26 mouse cellular contexts compared by ENCODE assay signal in genomic region chr11:36222071-36222470, GRCm38 (mm10).
A peak's percentile ranks its signal among the peaks of the same experiment; 100 is the strongest.
DNase-seq lines count a peak whose midpoint lies in the region; ATAC-seq and TF ChIP-seq lines count a peak whose summit lies in the region.
"Had no signal": no experiment of that assay in that cellular context is flagged by ENCODE, and none has a peak within 500 bp of the region (broad histone marks: within the 10 kb centered on the region; RNA-seq: fewer than 3 reads in every experiment).

No protein-coding gene starts in this region.

- H3K9ac ChIP-seq in forebrain, embryonic 14.5 days (ENCODE audit: low read length), result peak overlapping the region; percentile 25; the same call in 1 of the 2 replicates
- no peak overlapping the region for H3K9ac ChIP-seq in forebrain, embryonic 15.5 days (replicated peaks)
- H3K9ac ChIP-seq in hindbrain, embryonic 12.5 days, result no peak overlapping the region
- no peak overlapping the region for H3K9ac ChIP-seq in hindbrain, postnatal 0 days (replicated peaks; ENCODE audit: low read length)
- no peak overlapping the region for H3K9ac ChIP-seq in midbrain, embryonic 11.5 days (ENCODE audit: low read length)
- H3K9ac ChIP-seq in midbrain, postnatal 0 days (replicated peaks; ENCODE audit: low read length, poor library complexity, severe bottlenecking), result no peak overlapping the region
- H3K9ac ChIP-seq: heart, embryonic 15.5 days; limb, embryonic 15.5 days; liver, embryonic 14.5 days; lung, embryonic 14.5 days; stomach, embryonic 15.5 days had no signal

- 66% methylated on average over 3 of the region's 3 CpGs for WGBS in forebrain, embryonic 14.5 days
- WGBS in forebrain, embryonic 15.5 days, result 73% methylated on average over 3 of the region's 3 CpGs
- WGBS in hindbrain, embryonic 12.5 days, result 62% methylated on average over 3 of the region's 3 CpGs
- 73% methylated on average over 3 of the region's 3 CpGs for WGBS in hindbrain, postnatal 0 days
- 80% methylated on average over 3 of the region's 3 CpGs for WGBS in midbrain, embryonic 11.5 days
- 54% methylated on average over 3 of the region's 3 CpGs for WGBS in midbrain, postnatal 0 days

- H3K4me3 ChIP-seq in forebrain, embryonic 14.5 days (ENCODE audit: low read depth, low read length), result no peak overlapping the region
- H3K4me3 ChIP-seq in forebrain, embryonic 15.5 days, result no peak overlapping the region
- H3K4me3 ChIP-seq in hindbrain, embryonic 12.5 days, result no peak overlapping the region
- no peak overlapping the region for H3K4me3 ChIP-seq in hindbrain, postnatal 0 days (ENCODE audit: low read length)
- no peak overlapping the region for H3K4me3 ChIP-seq in midbrain, embryonic 11.5 days (ENCODE audit: low read depth, low read length)
- no peak overlapping the region for H3K4me3 ChIP-seq in midbrain, postnatal 0 days (ENCODE audit: low read depth, low read length)
- H3K4me3 ChIP-seq: stomach, embryonic 15.5 days had no signal

- no peak for ATAC-seq in forebrain, embryonic 14.5 days
- ATAC-seq in forebrain, embryonic 15.5 days (replicated peaks), result no peak; the same call in 1 of the 2 replicates
- no peak for ATAC-seq in hindbrain, embryonic 12.5 days (ENCODE audit: low FRiP score)
- no peak for ATAC-seq in hindbrain, postnatal 0 days
- ATAC-seq in midbrain, embryonic 11.5 days (ENCODE audit: low FRiP score), result no peak
- no peak for ATAC-seq in midbrain, postnatal 0 days (ENCODE audit: low FRiP score)
- ATAC-seq: CD4-positive, CD25-positive, alpha-beta regulatory T cell, adult 4 months; inflammation-experienced regulatory T-cells, adult 6 months had no signal

- peaks cover 29% of the 10 kb centered on the region for H3K4me1 ChIP-seq in forebrain, embryonic 14.5 days (ENCODE audit: control insufficient read depth, insufficient read depth, low read length)
- peaks cover 28% of the 10 kb centered on the region for H3K4me1 ChIP-seq in forebrain, embryonic 15.5 days
- peaks cover 37% of the 10 kb centered on the region for H3K4me1 ChIP-seq in hindbrain, embryonic 12.5 days
- no peaks in the 10 kb centered on the region; the same call in 1 of the 2 replicates for H3K4me1 ChIP-seq in hindbrain, postnatal 0 days (ENCODE audit: insufficient read depth, low read length)
- peaks cover 11% of the 10 kb centered on the region for H3K4me1 ChIP-seq in midbrain, embryonic 11.5 days (ENCODE audit: control insufficient read depth, insufficient read depth, low read length)
- H3K4me1 ChIP-seq in midbrain, postnatal 0 days (ENCODE audit: insufficient read depth, low read length), result peaks cover 6% of the 10 kb centered on the region; the same call in 1 of the 2 replicates
- H3K4me1 ChIP-seq: stomach, embryonic 15.5 days had no signal

- no peak for TF ChIP-seq CTCF in hindbrain, postnatal 0 days (IDR thresholded peaks at IDR 0.05; ENCODE audit: low read depth)
- TF ChIP-seq CTCF in midbrain, postnatal 0 days (IDR thresholded peaks at IDR 0.05), result no peak

- DNase-seq in forebrain, embryonic 14.5 days (ENCODE audit: low spot score), result no peak
- no peak for DNase-seq in hindbrain, postnatal 0 days (ENCODE audit: low spot score)
- peak; percentile 77 for DNase-seq in midbrain, embryonic 11.5 days (ENCODE audit: low spot score, missing footprints)
- DNase-seq in midbrain, postnatal 0 days (ENCODE audit: low spot score), result no peak
- DNase-seq in urinary bladder, postnatal 36 days (ENCODE audit: low spot score in 2 of 2), result no peak
- DNase-seq: adrenal gland, postnatal 14 days; cerebellum, adult 2 months; cerebellum, postnatal 36 days; embryo, embryonic 11 days; gastrocnemius, postnatal 14 days; heart, adult 18-20 months; heart, postnatal 36 days; kidney, adult 18-20 months; lung, embryonic 14.5 days; right cerebral cortex, postnatal 25 days; spleen, adult 18-20 months; thymus, adult 18-20 months; thymus, postnatal 4 days had no signal

- no peaks in the 10 kb centered on the region for H3K27me3 ChIP-seq in forebrain, embryonic 14.5 days (replicated peaks; ENCODE audit: control insufficient read depth, insufficient read depth, low read length)
- H3K27me3 ChIP-seq in forebrain, embryonic 15.5 days, result no peaks in the 10 kb centered on the region
- no peaks in the 10 kb centered on the region for H3K27me3 ChIP-seq in hindbrain, embryonic 12.5 days
- H3K27me3 ChIP-seq in hindbrain, postnatal 0 days (ENCODE audit: insufficient read depth, low read length), result no peaks in the 10 kb centered on the region
- H3K27me3 ChIP-seq in midbrain, embryonic 11.5 days (ENCODE audit: control insufficient read depth, insufficient read depth, low read length), result no peaks in the 10 kb centered on the region
- no peaks in the 10 kb centered on the region for H3K27me3 ChIP-seq in midbrain, postnatal 0 days (ENCODE audit: insufficient read depth, low read length)
- H3K27me3 ChIP-seq: heart, embryonic 15.5 days; limb, embryonic 15.5 days; stomach, embryonic 15.5 days had no signal

- H3K9me3 ChIP-seq in forebrain, embryonic 14.5 days (replicated peaks; ENCODE audit: control insufficient read depth, low read length), result no peaks in the 10 kb centered on the region
- H3K9me3 ChIP-seq in forebrain, embryonic 15.5 days, result no peaks in the 10 kb centered on the region
- no peaks in the 10 kb centered on the region for H3K9me3 ChIP-seq in hindbrain, embryonic 12.5 days (replicated peaks)
- H3K9me3 ChIP-seq in hindbrain, postnatal 0 days (ENCODE audit: low read length), result no peaks in the 10 kb centered on the region
- H3K9me3 ChIP-seq in midbrain, embryonic 11.5 days (ENCODE audit: control insufficient read depth, low read length), result no peaks in the 10 kb centered on the region
- no peaks in the 10 kb centered on the region for H3K9me3 ChIP-seq in midbrain, postnatal 0 days (ENCODE audit: low read length)
- H3K9me3 ChIP-seq: heart, embryonic 15.5 days; limb, embryonic 15.5 days; stomach, embryonic 15.5 days had no signal

- no peak overlapping the region for H3K4me2 ChIP-seq in forebrain, embryonic 14.5 days (ENCODE audit: low read length)
- no peak overlapping the region for H3K4me2 ChIP-seq in forebrain, embryonic 15.5 days (replicated peaks)
- H3K4me2 ChIP-seq in hindbrain, embryonic 12.5 days (replicated peaks), result no peak overlapping the region
- no peak overlapping the region for H3K4me2 ChIP-seq in hindbrain, postnatal 0 days (ENCODE audit: low read depth, low read length)
- no peak overlapping the region for H3K4me2 ChIP-seq in midbrain, embryonic 11.5 days
- H3K4me2 ChIP-seq in midbrain, postnatal 0 days (ENCODE audit: low read depth, low read length, poor library complexity, severe bottlenecking), result no peak overlapping the region

- no peak overlapping the region for H3K27ac ChIP-seq in forebrain, embryonic 14.5 days (ENCODE audit: low read depth, low read length)
- no peak overlapping the region for H3K27ac ChIP-seq in forebrain, embryonic 15.5 days (replicated peaks)
- peak overlapping the region; percentile 65 for H3K27ac ChIP-seq in hindbrain, embryonic 12.5 days
- no peak overlapping the region for H3K27ac ChIP-seq in hindbrain, postnatal 0 days
- H3K27ac ChIP-seq in midbrain, embryonic 11.5 days (ENCODE audit: low read depth, low read length), result no peak overlapping the region
- 0 out of 2 replicates have a peak overlapping the region, but pooled peaks have one; percentile 13 for H3K27ac ChIP-seq in midbrain, postnatal 0 days (ENCODE audit: low read depth, low read length)
- H3K27ac ChIP-seq: heart, embryonic 15.5 days; limb, embryonic 15.5 days; liver, embryonic 14.5 days; stomach, embryonic 15.5 days had no signal

- H3K36me3 ChIP-seq in forebrain, embryonic 14.5 days (ENCODE audit: control insufficient read depth, insufficient read depth, low read length), result no peaks in the 10 kb centered on the region
- H3K36me3 ChIP-seq in forebrain, embryonic 15.5 days, result no peaks in the 10 kb centered on the region
- H3K36me3 ChIP-seq in hindbrain, embryonic 12.5 days, result no peaks in the 10 kb centered on the region
- no peaks in the 10 kb centered on the region for H3K36me3 ChIP-seq in hindbrain, postnatal 0 days (ENCODE audit: insufficient read depth, low read length)
- no peaks in the 10 kb centered on the region for H3K36me3 ChIP-seq in midbrain, embryonic 11.5 days (ENCODE audit: control insufficient read depth, insufficient read depth, low read length)
- H3K36me3 ChIP-seq in midbrain, postnatal 0 days (ENCODE audit: insufficient read depth, low read length), result no peaks in the 10 kb centered on the region
- H3K36me3 ChIP-seq: heart, embryonic 15.5 days; limb, embryonic 15.5 days; stomach, embryonic 15.5 days had no signal

Comparison
In these comparisons a context has a peak if more than half of its experiments do, and no peak if none do; other contexts are left out.
1. H3K27ac ChIP-seq: peak in hindbrain, embryonic 12.5 days (single experiment) and midbrain, postnatal 0 days (single experiment); none in forebrain, embryonic 14.5 days (single experiment), forebrain, embryonic 15.5 days (single experiment), hindbrain, postnatal 0 days (single experiment) and midbrain, embryonic 11.5 days (single experiment).